Mouse (Mus musculus) forebrain, embryonic 13.5 days (tissue): Measurements from ENCODE around the gene Gm9936. TPM values are rescaled to one million over a fixed set of nuclear protein-coding genes. Genes with fewer than 3 reads are reported as not detected.

Experiments
- ATAC-seq: fragments of 200-750 bp; cut with Nextera tagmentation; 2 replicates; pipeline ENCODE4 v1.8.0; 2017
- H3K27ac ChIP-seq: fragments of 300-500 bp; sonication (generic); 2 replicates; pipeline ENCODE4 v1.5.1; 2015; ENCODE audit warnings: inconsistent platforms, mild to moderate bottlenecking, moderate library complexity
- H3K27me3 ChIP-seq: fragments of 300-500 bp; sonication (generic); 2 replicates; pipeline ENCODE4 v1.6.1; 2015; ENCODE audit warnings: mild to moderate bottlenecking, inconsistent platforms
- H3K36me3 ChIP-seq: fragments of 300-500 bp; sonication (generic); 2 replicates; pipeline ENCODE4 v1.6.1; 2015; ENCODE audit warnings: mild to moderate bottlenecking, inconsistent platforms; ENCODE audit not compliant: poor library complexity, severe bottlenecking
- H3K4me1 ChIP-seq: fragments of 300-500 bp; sonication (generic); 2 replicates; pipeline ENCODE4 v1.6.1; 2015; ENCODE audit warnings: inconsistent platforms
- H3K4me2 ChIP-seq: fragments of 300-500 bp; sonication (generic); 2 replicates; pipeline ENCODE4 v1.6.1; 2015; ENCODE audit warnings: inconsistent platforms, mild to moderate bottlenecking, moderate library complexity
- H3K4me3 ChIP-seq: fragments of 300-500 bp; sonication (generic); 2 replicates; pipeline ENCODE4 v1.5.1; 2015; ENCODE audit warnings: mild to moderate bottlenecking, inconsistent platforms
- H3K9ac ChIP-seq: fragments of 300-500 bp; sonication (generic); 2 replicates; pipeline ENCODE4 v1.6.1; 2015; ENCODE audit warnings: mild to moderate bottlenecking, inconsistent platforms
- H3K9me3 ChIP-seq: fragments of 300-500 bp; sonication (generic); replicated peaks from 2 replicates; pipeline ENCODE4 v1.6.1; 2016; ENCODE audit warnings: inconsistent platforms
- WGBS: fragments of 180-500 bp; shearing (Covaris S2); methylation state at CpG from one replicate; pipeline ENCODE4 v1.1.7; 2015; 5-methylcytosine and 5-hydroxymethylcytosine counted together
- polyA plus RNA-seq: library from polyadenylated mRNA; unstranded; fragments of >200 nt; fragmentation: Nextera tagmentation; extraction: Ambion mirVana; gene quantifications from 2 replicates; pipeline ENCODE4 v1.2.1, GENCODE M21; 2015

The Gm9936 gene
- polyA plus RNA-seq, 1 experiment from 2014 or later = 0.76 TPM

GRCm38 (mm10) chr5:114827427-114827826 lies 31.1 kb downstream of the Gm9936 start:
- H3K36me3 ChIP-seq = no peaks in the 10 kb centered on the region
- H3K9ac ChIP-seq = no peak overlapping the region
- H3K4me3 ChIP-seq = no peak overlapping the region
- ATAC-seq = no peak
- no peaks in the 10 kb centered on the region for H3K9me3 ChIP-seq
- no peak overlapping the region for H3K27ac ChIP-seq
- H3K4me1 ChIP-seq = peaks cover 7% of the 10 kb centered on the region
- 97% methylated on average over 12 of the region's 12 CpGs for WGBS
- no peaks in the 10 kb centered on the region for H3K27me3 ChIP-seq
- no peak overlapping the region for H3K4me2 ChIP-seq

DNA sequence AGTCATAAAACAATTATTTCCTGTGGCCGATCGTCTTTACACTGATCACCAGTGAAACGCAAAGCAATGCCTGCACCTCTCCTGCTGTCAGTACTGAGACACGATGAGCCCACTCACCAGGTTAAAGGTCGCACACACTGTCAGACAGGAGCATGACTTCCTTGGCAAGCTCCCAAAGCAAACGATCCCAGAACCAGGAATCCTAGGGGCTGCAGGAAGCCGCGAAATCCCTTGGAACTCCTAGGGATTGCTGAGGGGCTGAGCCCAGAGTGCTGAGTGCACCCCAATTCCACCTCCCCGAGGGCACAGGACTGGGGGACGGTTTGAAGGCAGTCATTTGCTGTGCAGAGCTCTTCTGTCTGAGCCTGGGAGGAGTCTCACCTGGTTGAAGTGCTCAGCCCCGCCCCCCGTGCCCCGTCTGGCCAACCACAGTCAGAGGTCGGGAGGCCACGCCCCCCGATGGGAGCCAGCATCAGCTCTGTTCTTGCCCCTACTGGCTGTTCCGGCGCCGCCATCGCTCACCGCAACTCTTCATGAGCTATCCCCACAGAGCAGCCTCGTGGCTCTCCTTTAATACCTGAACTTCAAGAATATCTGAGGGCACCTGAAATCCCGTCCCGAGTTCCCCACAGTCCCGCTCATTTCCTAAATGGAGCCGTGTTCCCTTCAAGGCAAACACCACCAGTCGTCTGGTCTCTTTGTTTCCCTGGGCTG lies 32.3 kb downstream of the Gm9936 start:
- Histone ChIP-seq H3K27ac (peak overlapping the region; percentile 44; the same call in 1 of the 2 replicates), H3K9ac (peak overlapping the region; percentile 55), H3K9me3 (no peaks in the 10 kb centered on the region), H3K36me3 (peaks cover 10% of the 10 kb centered on the region; the same call in 1 of the 2 replicates), H3K4me2 (peak overlapping the region; percentile 64), H3K4me1 (peaks cover 9% of the 10 kb centered on the region), H3K27me3 (no peaks in the 10 kb centered on the region), H3K4me3 (peak overlapping the region; percentile 38)
- ATAC-seq = peak; percentile 58; the same call in 1 of the 2 replicates
- WGBS = 12% methylated on average over 27 of the region's 27 CpGs

GRCm38 (mm10) chr5:114824197-114824596 lies 34.3 kb downstream of the Gm9936 start:
- 0 out of 2 replicates have a peak overlapping the region, but pooled peaks have one; percentile 77 for H3K4me3 ChIP-seq
- no peak for ATAC-seq
- H3K4me1 ChIP-seq = peaks cover 9% of the 10 kb centered on the region
- no peak overlapping the region for H3K27ac ChIP-seq
- H3K27me3 ChIP-seq = no peaks in the 10 kb centered on the region
- H3K9ac ChIP-seq = no peak overlapping the region
- peaks cover 18% of the 10 kb centered on the region for H3K36me3 ChIP-seq
- peak overlapping the region; percentile 63; the same call in 1 of the 2 replicates for H3K4me2 ChIP-seq
- H3K9me3 ChIP-seq = no peaks in the 10 kb centered on the region
- WGBS = 18% methylated on average over 9 of the region's 9 CpGs

GRCm38 (mm10) chr5:114822796-114823688 lies 35.4 kb downstream of the Gm9936 start, which contains the start of gene 1500011B03Rik:
Gene 1500011B03Rik (minus strand): TSS chr5:114823468.
- H3K4me1 ChIP-seq = peaks cover 9% of the 10 kb centered on the region
- H3K36me3 ChIP-seq = peaks cover 18% of the 10 kb centered on the region
- peak within 1 kb of the TSS; percentile 84 for H3K27ac ChIP-seq
- peak within 1 kb of the TSS; percentile 77 for H3K4me3 ChIP-seq
- no peaks in the 10 kb centered on the region for H3K9me3 ChIP-seq
- H3K9ac ChIP-seq = peak within 1 kb of the TSS; percentile 88
- 7% methylated on average over 52 of the region's 53 CpGs for WGBS
- peak within 1 kb of the TSS; percentile 63 for H3K4me2 ChIP-seq
- no peaks in the 10 kb centered on the region for H3K27me3 ChIP-seq
- ATAC-seq = peak; percentile 94

DNA sequence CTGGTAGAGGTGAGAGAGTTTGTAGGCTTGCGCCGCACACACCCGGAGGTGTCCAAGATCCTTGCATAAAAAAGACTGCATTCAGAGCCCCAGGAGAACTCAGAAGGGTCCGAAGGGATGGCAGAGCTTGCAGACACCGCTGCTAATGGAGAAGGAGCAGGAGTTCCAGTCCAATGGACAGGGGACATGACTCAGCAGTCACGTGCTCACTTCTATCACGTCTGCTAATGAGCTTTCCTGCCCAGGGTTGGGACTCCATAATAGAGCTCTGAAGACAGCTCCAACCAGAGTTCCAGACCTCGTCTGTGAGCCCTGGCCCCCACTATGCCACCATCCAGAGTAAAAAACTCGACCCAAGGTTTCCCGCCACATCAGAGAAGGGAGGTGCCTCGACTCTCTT lies 40.4 kb downstream of the Gm9936 start:
- peaks cover 18% of the 10 kb centered on the region for H3K36me3 ChIP-seq
- WGBS = 71% methylated on average over 10 of the region's 11 CpGs
- no peak overlapping the region for H3K4me3 ChIP-seq
- H3K27me3 ChIP-seq = no peaks in the 10 kb centered on the region
- no peak overlapping the region for H3K4me2 ChIP-seq
- peaks cover 4% of the 10 kb centered on the region; the same call in 1 of the 2 replicates for H3K9me3 ChIP-seq
- H3K9ac ChIP-seq = no peak overlapping the region
- H3K27ac ChIP-seq = no peak overlapping the region
- H3K4me1 ChIP-seq = peaks cover 4% of the 10 kb centered on the region
- ATAC-seq = no peak

DNA sequence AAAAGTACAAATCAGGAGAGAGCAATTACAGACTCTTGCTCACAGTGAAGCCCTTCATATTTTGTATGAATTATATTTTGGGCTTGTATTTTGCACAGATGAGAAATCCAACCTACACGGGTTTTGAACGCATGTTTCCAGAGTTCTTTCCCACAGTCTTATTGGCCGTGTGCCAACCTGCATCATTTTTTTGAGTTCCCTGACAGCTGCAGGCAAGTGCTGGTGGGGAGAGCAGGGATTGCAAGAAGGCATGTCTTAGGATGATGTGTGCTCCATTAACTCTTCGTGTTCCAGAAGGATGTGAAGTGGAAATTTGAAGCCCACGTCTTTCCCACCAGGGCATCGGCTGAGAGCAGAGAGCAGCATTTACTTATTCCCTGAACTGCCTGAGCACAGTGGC lies 41.9 kb downstream of the Gm9936 start:
- Histone ChIP-seq H3K4me3 (no peak overlapping the region), H3K27ac (no peak overlapping the region), H3K9ac (no peak overlapping the region), H3K4me2 (no peak overlapping the region), H3K9me3 (peaks cover 4% of the 10 kb centered on the region; the same call in 1 of the 2 replicates), H3K36me3 (peaks cover 12% of the 10 kb centered on the region), H3K4me1 (peaks cover 14% of the 10 kb centered on the region), H3K27me3 (no peaks in the 10 kb centered on the region)
- ATAC-seq = no peak
- WGBS = 65% methylated on average over 6 of the region's 6 CpGs

- peaks cover 30% of the 10 kb centered on the region for H3K4me1 ChIP-seq
- peaks cover 4% of the 10 kb centered on the region; the same call in 1 of the 2 replicates for H3K9me3 ChIP-seq
- H3K9ac ChIP-seq = peak overlapping the region; percentile 95
- ATAC-seq = peak; percentile 98
- H3K4me3 ChIP-seq = peak overlapping the region; percentile 89
- H3K4me2 ChIP-seq = peak overlapping the region; percentile 77
- no peaks in the 10 kb centered on the region for H3K27me3 ChIP-seq
- peaks cover 26% of the 10 kb centered on the region for H3K36me3 ChIP-seq
- WGBS = under 1% methylated on average over 50 of the region's 50 CpGs
- H3K27ac ChIP-seq = peak overlapping the region; percentile 96
Measured at GRCm38 (mm10) chr5:114813525-114814181, 44.8 kb downstream of the Gm9936 start.

GRCm38 (mm10) chr5:114809826-114810225 lies 48.7 kb downstream of the Gm9936 start:
- H3K4me1 ChIP-seq = peaks cover 38% of the 10 kb centered on the region
- ATAC-seq = no peak
- 94% methylated on average over 5 of the region's 5 CpGs for WGBS
- peaks cover 62% of the 10 kb centered on the region for H3K36me3 ChIP-seq
- H3K27ac ChIP-seq = no peak overlapping the region
- H3K4me2 ChIP-seq = no peak overlapping the region
- H3K9me3 ChIP-seq = no peaks in the 10 kb centered on the region
- H3K9ac ChIP-seq = no peak overlapping the region
- H3K27me3 ChIP-seq = no peaks in the 10 kb centered on the region
- no peak overlapping the region for H3K4me3 ChIP-seq

GRCm38 (mm10) chr5:114809181-114809756 lies 49.2 kb downstream of the Gm9936 start:
- Histone ChIP-seq H3K36me3 (peaks cover 68% of the 10 kb centered on the region), H3K9me3 (no peaks in the 10 kb centered on the region), H3K9ac (no peak overlapping the region), H3K4me3 (no peak overlapping the region), H3K27ac (no peak overlapping the region), H3K4me2 (no peak overlapping the region), H3K4me1 (peaks cover 38% of the 10 kb centered on the region), H3K27me3 (no peaks in the 10 kb centered on the region)
- no peak for ATAC-seq
- WGBS = 82% methylated on average over 10 of the region's 10 CpGs

DNA sequence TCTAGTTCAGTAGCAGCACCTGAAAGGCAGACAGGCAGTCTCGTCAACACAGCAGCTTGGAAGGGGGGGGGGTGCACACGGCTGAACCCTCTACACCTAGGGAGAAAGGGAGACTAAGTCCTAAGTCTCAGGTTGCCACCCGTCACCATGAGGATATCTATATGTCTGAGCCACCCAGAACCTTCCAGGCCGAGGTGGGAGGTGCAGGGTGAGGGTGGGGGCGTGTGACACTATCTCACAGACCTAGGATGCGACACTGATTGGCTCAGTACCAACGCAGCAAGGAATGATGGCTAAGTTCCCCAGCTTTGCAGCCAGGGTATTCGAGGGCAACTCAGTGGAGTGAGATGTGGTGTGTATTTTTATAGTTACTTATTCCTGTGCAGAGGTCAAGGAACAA lies 50.1 kb downstream of the Gm9936 start:
- peaks cover 77% of the 10 kb centered on the region for H3K36me3 ChIP-seq
- H3K9me3 ChIP-seq = no peaks in the 10 kb centered on the region

GRCm38 (mm10) chr5:114807893-114808292 lies 50.6 kb downstream of the Gm9936 start:
- no peak for ATAC-seq
- Histone ChIP-seq H3K4me2 (no peak overlapping the region), H3K9ac (no peak overlapping the region), H3K27me3 (no peaks in the 10 kb centered on the region), H3K36me3 (peaks cover 82% of the 10 kb centered on the region), H3K4me3 (no peak overlapping the region), H3K9me3 (no peaks in the 10 kb centered on the region), H3K4me1 (peaks cover 36% of the 10 kb centered on the region), H3K27ac (no peak overlapping the region)
- WGBS = 77% methylated on average over 6 of the region's 6 CpGs

More for the DNA sequence above, 50.1 kb downstream of the Gm9936 start:
- Histone ChIP-seq H3K27me3 (no peaks in the 10 kb centered on the region), H3K4me2 (no peak overlapping the region), H3K4me3 (no peak overlapping the region), H3K9ac (no peak overlapping the region), H3K27ac (no peak overlapping the region), H3K4me1 (peaks cover 38% of the 10 kb centered on the region)
- no peak for ATAC-seq
- 86% methylated on average over 8 of the region's 8 CpGs for WGBS
